Mouse (Mus musculus) right cerebral cortex, postnatal 36 days (tissue): ENCODE data around the gene Erich6.

ENCODE experiments used
- DNase-seq, 2 experiments: peaks; one replicate each; pipeline ENCODE4 v3.0.0; 2022; ENCODE audit warnings: low spot score in 2 of 2, mixed read lengths in 1 of 2

Erich6 gene

DNA sequence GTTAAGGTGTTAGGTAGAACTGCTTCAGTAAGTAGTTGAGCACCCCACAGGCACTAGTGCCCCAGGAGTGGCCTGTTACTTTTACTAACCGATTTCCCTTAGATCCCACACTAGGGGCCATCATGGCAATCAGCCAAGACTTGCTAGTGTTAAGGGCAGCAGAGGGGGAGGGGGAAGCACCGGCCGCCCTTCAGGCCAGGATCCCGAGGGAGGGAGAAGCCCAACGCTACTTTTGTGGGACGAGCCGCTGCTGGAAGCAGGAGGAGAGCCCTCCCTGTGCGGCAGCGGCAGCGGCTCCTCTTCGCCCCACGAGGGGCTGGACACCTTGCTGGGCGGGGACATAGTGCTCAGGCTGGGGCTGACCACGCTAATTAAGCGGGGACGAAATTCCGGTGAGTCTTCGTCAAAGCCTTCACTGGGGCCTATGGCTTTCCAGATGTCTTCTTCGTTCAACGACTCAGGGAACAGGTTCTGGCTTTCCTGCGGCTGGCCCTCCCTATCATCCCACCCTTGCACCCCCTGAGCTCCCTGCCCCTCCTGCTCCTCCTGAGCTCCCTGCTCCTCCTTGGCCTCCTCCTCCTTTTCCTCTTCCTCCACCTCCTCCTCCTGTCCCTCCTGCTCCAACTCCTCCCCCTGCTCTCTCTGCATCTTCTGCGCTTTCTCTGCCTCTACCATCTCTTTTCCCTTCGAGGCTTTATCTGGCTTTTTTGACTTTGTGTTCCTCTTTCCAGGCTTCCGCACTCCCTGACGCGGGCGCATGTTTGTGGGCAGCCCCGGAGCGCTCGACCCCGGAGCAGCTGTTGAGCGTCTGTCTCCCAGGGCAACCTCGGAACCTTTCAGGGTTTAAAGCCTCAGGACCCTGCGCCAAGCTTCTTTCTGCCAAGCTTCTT lies at the start of gene Erich6:
TSS of gene Erich6 (minus strand) at position 802 of the 890 bp plus-strand sequence.
- DNase-seq: peak in 1 of 2 experiments; percentile 6

DNA sequence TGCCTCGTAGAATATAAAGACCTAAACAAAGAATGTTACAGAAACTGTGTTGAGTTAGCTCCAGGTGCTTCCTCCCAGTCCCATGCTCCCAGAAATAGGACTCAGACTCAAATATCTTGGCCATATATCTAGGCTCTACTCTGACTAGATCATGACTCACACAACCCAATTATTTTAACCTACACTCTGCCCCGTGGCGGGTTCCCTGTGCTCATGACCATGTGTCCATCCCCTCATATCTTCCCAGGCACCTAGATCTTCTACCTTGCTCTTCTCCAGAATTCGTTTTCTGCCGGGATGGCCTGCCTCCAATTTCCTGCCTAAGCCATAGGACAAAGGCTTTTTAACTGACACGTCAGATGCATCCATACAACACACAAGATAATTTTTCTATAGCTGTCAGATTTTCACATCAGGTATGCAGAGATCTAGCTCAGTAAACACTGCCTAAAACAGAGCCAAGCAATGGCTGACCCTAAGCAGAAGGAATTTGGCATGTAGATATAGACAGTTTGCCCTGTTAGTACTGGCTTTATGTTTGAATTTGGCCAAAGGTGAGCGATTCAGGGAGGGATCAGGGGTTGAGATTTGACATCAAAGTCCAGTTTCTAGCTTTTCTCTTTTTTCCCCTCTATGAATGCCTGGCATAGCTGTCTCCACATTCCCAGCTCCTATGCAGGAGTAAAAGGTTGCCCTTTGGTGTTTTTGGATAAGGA lies 49.4 kb upstream of the Erich6 start:
- DNase-seq: no peak

DNA sequence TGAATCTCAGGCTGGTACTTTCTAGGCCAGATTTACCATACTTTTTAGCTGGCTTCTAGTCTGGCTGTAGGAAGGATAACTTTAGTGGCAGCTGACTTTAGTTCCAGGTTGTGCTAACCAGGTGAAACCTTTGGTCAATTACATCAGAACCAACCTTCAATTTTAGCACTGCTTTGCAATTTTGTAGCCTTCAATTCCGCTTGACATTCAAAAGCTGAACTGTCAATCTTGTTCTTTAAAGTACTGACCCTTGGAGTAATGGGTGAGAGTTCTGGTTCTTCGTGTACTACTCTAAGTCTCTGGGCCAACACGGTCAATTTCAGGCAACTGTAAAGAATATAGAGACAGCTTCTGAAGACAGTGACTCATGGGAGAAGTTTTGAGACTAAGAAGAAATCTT lies 48.4 kb upstream of the Erich6 start:
- DNase-seq: no peak

DNA sequence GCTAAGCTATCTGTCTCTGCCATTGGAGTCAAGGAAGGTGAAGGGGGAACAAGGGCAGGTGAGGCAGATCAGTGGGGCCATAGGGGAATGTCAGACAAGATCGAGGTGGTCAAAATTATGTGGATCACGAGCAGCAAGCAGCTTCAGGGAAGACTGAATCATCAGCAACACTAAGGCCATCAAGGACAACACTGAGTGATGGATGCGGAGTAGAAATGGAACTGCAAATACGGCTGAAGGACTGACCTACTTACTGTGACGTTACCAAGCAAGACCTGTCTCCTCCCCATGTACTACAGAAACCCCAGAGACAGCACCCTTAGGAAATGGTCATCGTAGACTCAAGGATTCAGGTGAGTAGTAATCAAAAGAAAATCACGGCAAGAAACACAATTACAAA lies 46.3 kb upstream of the Erich6 start:
- no peak for DNase-seq

DNA sequence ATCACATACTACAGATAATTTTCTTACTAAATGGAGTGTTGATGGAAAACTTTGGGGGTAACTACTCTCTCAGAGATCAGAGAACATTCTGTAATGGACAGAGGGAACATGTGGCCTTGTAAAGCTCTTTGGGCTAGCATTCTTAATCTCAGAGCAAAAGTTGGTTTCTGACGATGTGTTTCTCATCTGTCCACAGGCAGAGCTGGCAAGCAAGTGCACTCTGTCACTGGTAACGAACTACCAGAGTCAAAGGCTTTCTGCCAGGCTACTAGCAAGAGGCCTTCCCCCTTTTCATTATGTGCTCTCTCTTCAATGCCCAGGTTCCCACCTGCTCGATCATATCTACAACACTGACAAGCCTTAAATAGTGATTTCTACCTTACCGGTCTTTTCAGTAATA lies 45.3 kb upstream of the Erich6 start:
- DNase-seq: no peak

DNA sequence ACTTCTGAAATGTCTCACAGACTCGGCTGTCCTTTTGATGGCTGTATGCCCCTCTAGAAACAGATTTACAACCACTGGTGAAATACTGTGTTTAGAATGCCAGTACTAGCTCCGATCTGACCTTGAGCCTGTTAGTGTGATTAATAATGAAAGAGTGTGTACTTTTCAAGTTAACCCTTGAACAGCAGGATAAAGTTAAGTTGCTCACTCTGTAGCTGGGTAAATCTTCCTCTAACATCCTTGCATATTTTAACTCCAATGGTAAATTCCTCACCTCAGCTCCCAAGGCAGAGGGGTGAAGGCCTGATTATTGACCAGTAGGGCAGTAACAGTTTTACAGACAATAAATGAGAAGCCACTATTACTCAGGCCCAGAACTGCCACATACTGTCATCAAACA lies 44.8 kb upstream of the Erich6 start:
- no peak for DNase-seq

DNA sequence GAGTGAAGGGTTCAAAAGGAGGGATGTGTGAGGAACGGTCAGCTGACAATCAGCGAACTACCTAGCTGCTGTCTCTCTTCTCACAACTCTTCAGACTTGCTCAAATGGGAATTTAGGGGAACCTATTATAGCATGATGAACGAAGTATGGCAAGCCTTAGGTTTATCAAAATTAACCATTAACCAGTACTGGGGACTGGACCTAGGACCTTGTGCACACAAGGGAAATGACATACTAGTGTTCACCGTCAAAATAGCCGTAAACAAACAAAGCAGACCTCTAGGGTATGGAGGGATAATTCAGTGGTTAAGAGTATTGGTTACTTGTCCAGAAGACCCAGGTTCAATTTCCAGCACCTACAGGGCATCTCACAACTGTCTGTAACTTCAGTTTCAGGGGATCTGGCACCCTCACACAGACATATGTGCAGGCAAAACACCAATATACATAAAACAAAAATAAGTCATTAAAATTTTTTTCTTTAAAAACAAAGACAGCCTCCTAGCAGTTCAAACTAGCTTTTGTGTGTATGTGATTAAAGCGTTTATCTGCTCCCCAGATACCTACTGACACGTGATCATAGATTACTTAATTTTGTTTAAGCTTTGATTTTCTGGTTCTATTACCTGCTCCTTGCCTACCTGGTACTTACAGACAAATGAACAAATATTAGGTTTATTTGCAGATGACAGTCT lies 44.1 kb upstream of the Erich6 start:
- no peak for DNase-seq

DNA sequence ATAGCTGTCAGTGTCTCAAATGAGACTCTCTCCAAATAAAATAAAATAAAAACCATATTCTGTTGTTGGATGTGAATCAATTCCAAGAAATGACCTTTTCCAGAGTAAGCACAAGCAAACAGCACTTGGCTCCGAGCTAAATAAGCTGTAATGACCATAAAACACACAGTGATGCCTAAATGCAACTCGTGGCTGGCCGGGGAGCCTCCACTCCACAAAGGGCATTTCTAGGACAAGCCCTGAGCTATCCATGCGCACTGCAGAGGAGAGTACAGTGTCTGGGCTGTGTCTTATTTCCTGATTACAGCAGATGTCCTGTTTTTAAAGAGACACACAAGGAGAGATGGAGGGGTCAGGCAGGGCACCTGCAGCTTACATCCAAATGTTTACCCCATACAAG lies 43.0 kb upstream of the Erich6 start:
- no peak for DNase-seq

DNA sequence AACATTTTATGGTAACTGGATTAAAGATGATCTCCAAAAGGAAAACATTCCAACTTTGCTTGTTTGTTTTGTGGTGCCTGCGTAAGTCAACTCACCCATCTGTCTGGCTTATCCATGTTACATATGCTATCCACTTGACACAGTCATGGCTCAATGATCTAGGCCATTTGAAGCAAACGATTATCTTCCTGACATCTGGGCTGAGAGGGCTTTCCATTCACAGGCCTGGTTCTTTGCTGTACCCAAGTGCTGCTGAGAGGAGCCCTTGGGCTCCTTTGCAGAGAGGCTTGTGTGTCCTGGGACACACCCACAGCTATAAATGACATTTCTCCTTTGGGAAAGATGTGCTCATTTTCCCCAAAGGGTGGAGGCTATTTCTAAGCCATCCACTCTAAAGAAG lies 41.9 kb upstream of the Erich6 start:
- no peak for DNase-seq

DNA sequence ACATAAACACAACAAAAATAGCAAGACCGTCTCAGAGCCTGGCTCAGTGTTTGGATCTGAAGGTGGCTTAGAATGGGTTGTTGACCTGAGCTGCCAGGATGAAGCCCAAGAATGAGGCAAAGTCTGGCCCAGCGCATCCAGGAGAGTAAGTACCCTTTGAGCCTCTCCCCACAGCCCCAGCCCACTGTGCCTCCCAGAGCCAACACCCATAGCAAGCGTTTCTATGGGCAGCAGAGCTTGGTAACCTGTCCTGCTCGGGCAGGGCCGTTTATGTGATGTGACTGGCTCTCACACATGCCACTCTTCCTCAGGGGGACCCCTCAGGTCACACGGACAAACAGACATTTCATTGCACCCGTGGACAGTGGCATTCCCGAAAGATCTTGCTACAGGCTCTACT lies 41.4 kb upstream of the Erich6 start:
- DNase-seq: no peak

DNA sequence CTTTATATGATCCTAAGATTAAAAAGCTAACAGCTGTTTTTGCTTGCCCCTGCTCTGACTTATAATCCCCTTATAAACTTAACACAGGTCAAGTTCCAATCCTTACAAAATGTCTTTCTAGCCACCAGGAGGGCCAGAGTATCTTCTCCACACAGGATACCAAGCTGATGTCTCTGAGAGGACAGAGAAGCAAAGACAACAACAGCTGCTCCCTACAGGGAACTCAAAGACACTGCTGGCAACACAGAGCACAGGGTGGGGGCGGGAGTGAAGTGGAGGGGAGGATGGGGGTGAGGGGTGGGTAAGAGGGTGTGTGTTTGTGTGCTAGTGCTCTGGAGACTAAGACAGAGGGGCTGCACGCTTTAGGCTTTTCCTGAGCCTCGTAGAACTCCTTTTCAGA lies 40.6 kb upstream of the Erich6 start:
- no peak for DNase-seq

DNA sequence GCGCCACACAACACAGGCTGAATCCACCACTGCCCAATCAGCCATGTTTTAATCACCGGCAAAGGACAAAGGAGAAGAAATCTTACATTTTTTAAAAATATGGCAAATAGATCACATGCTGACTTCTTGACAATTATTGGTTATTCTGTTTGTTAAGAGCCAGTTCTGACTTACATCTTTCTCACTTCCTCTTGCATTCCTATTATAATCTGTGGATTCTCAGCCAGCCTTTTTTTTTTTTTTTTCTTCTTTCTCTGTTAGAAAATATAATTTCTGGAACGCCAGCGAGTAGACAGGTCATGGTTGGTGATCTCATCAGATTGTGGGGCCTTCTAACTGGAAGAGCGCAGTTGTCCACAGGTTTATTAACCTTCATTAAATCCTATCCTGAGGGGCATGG lies 36.3 kb upstream of the Erich6 start:
- no peak for DNase-seq

DNA sequence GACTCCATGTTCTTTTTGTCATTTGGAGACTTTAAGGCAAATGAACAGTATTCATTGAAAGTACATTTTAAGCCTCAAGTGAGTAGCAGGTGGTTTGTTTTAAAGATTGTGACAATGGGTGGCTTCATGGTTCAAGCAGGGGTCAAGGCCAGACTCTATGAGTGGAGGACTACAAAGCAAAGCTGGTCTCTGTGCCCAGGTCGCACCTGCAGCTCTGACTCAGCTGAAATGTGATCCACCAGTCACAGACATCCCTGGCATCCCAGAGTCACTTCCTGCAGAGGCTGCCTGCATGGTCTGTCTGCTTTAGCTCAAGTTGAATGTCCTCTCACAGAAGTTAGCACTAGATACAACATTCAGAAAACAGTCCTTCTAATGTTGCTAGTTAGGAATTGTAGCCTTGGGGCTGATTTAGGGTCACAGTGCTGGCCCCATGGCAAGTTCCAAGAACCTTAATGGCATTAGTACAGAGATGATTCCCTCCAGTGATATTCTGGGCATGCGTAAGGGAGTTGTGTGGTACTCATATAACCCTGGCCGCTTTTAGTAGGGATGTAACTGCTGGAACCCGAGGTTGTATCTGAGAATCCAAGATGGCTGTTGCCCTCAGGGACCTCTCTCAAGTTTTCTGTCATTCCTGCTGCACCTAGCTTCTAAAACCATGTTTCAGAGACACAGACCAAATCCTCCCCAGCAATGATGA lies 35.6 kb upstream of the Erich6 start:
- no peak for DNase-seq

DNA sequence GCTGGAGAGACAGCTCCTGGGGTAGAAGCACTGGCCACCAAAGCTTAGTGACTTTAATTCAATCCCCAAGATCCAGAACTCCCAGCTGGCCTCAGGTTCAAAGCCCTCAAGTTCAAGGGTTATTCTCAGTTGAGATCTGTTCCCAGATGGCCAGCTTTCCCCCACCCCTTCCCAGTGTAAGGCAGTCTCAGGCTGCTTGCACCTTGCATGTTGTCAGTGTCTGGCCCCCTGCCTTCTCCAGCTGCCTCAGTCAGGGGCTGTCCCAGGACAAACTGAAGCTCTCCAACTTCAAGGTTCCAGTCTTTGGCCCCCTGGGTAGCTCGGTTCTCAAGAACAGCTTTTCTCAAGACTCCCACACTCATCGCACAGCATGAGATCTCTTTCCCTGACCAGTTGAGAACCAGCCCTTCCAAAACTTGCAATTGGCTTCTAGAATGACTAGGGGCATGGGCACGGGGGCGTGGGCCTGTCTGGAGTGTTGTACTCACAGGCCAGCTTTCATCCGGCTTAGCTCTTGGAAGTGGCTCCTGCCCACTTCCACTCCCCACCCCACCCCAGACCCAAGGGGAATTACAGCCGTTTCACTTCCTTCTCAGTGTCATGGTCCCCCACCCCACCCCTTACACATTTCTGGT lies 34.7 kb upstream of the Erich6 start:
- DNase-seq: no peak

DNA sequence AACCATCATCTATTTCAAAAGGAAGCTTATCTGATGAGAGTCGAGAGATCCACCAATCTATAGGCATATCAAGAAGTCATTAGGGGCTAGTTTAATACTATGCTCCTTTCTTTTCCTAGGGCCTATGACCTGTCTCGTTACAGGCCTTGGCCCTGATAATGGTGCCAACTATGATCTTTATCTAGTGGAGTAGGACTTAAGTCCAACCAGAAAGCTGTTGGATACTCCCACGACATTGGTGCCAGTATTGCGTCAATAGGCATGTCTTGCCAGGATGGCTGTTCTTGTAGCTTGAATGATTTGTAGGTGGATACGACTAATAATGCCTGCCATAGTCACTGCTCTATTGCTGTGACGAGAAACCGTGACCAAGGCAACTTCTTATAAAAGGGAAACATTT lies 27.0 kb upstream of the Erich6 start:
- no peak for DNase-seq

DNA sequence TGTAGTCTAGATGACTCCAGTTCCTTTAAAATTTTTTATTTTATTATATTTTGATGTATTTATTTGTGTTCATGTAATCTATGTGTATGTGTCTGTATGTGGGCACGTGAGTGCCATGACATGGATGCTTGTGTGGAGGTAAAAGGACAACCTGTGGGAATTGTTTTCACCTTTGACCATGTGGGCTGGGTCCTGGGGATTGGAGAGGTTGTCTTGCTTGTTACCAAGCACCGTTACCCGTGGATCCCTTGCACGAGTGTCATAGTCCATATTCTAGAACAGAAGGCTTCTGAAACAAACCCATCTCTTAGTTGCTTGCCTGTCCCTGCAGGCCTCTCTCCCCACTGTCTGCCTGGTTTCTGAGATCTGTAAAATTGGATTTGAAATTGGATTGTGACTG lies 23.6 kb upstream of the Erich6 start:
- DNase-seq: no peak

DNA sequence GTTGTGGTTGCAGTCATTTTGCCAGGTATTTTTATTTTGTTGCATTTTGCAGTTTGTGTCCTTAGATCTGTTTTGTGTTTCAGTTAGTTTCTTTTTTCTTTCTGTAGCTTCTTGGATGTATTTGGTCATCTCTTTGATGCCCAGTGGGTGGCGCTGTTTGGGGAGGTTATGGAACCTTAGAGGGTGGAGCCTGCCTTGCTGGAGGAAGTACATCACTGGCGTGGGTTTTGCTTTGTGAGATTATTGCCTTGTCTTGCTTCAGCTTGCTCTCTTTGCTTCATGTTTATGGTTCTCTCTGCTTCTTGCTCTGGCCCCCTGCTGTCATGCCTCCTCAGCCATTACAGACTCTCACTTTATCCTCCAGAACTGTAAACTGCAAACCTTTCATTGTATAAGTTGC lies 20.3 kb upstream of the Erich6 start:
- DNase-seq: no peak

DNA sequence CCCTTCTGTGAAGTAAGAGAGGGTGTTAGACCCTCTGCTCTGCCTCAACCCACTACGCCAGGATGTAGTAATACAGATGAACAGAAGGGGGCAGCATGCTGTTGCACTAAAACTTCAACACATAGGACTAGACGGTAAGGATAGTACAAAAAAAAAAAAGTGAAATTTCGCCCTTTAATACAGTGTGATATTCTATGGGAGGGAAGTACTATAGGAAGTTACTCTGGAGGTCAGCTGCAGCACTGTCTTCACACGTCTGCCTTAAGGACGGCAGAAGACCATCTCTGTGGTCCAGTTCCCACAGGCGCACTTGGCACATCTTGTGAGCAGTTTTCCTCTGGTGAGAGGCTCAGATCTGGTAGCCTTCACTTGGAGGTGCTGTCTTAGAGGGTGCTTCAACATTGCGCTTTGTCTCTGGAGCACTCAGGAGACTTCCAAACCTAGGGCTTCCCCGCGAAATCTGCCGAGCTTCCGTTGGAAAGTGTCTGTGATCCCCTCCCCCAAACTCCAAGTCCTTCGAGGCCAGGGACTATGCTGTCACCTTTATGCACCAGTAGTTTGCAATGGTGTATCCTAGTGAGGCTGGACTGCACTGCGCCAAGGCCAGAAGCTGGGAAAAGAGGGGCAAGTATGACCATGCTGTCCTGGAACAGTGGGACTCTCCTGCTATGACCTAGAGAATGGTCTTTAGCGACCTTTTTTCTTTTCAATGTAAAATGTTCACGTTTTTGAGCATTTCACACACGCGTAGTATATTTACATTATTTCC lies 18.5 kb upstream of the Erich6 start:
- peak in 1 of 2 experiments; percentile 33 for DNase-seq

DNA sequence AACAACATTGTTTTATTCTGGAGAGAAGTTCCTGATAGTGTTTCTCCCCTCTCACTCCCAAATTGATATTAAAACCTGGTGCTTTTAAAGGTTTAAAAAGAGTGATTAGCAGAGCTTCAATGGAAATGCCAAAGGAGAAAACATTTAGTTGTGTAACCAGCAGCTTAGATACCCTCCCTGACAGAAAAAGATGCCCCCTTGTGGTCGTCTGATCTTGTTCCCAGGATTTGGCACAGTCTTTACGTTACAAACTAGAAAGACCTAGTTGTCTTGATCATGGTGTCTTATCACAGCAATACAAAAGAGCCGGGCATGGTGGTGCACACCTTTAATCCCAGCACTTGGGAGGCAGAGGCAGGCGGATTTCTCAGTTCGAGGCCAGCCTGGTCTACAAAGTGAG lies 16.9 kb upstream of the Erich6 start:
- no peak for DNase-seq

DNA sequence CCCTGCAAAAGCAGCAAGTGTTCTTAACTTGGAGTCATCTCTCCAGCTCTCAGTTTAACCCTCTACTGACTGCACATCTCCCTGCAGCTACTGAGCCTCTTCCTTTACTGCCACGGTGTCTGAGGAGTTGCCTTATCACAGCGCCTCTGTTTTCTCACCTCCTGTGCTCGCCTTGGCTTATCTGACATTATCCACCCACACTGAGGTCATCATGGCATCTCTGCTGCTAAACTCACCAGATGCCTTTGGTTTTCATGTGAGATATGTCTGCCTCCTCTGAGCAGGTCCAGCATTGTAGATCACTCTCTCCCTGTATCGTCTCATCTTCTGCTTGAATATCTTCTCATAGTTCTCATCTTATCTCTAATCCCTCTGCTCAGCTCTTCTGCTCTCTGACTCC lies 13.3 kb upstream of the Erich6 start:
- DNase-seq: no peak

DNA sequence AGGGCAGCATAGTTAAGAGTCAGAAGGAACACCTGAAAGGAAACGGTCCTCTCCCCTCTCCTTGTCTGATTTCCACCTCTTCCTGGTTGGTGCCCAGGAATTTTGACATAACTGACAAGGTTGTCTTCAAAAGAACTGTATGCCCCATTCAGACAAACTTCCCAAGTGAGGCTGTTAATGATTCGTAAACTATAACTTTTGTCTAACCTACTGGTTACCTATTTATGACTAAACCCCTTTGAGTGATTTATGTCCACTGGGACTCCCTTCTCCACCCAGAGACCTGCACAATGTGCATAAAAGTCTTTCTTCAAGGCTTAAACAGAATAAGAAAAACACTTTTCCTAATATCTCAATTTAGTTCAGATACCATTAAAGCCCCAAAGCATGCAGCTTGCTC lies 10.2 kb upstream of the Erich6 start:
- no peak for DNase-seq
